Mouse (Mus musculus) common myeloid progenitor, adult 5-6 weeks (primary cell): ENCODE results near the gene Zcchc7. TPM values are rescaled to one million over a fixed set of nuclear protein-coding genes. Genes with fewer than 3 reads are reported as not detected.

Source experiments
- total RNA-seq: library from RNA; stranded (forward); fragments of 200-1000, 187-1606 nt; gene quantifications from 2 replicates; pipeline ENCODE4 v1.2.3, GENCODE M21; 2017

Gene Zcchc7
- total RNA-seq, 1 experiment from 2014 or later = 92.3 TPM

Other genes with a start within 250 kb of the Zcchc7 start
- gene Pax5, start 45.4 kb upstream of the Zcchc7 start, total RNA-seq = not detected in 2 replicates
- gene Grhpr, start 225.5 kb downstream of the Zcchc7 start, total RNA-seq = 8.6 and 10.8 TPM in 2 replicates